Mouse (Mus musculus) lung, adult 2 months (tissue): ENCODE data around the gene Magel2. TPM values are rescaled to one million over a fixed set of nuclear protein-coding genes. Genes with fewer than 3 reads are reported as not detected.

Source experiments
- DNase-seq: peaks from one replicate; pipeline ENCODE4 v3.0.0; 2022
- H3K4me1 ChIP-seq: fragments of 200-500 bp; 2 replicates; pipeline ENCODE4 v1.6.1; 2011; ENCODE audit warnings: low read length; ENCODE audit not compliant: control insufficient read depth, insufficient read depth
- H3K4me3 ChIP-seq: fragments of 200-500 bp; replicated peaks from 2 replicates; pipeline ENCODE3; 2011; ENCODE audit warnings: low read depth, mild to moderate bottlenecking, control low read depth, low read length; ENCODE audit errors: extremely low read depth
- CTCF ChIP-seq: fragments of 200-500 bp; IDR thresholded peaks from 2 replicates; pipeline ENCODE4 v1.5.1; 2011; ENCODE audit warnings: mild to moderate bottlenecking, low read length, control low read depth; ENCODE audit not compliant: insufficient read depth
- POLR2A ChIP-seq: fragments of 200-500 bp; IDR thresholded peaks from 2 replicates; pipeline ENCODE4 v1.6.1; 2011; ENCODE audit warnings: low read depth, mild to moderate bottlenecking, control low read depth, low read length, borderline replicate concordance; ENCODE audit errors: extremely low read depth
- WGBS: fragments of 180-500 bp; shearing (Covaris S2); methylation state at CpG from one replicate; pipeline ENCODE4 v1.1.7; 2018; 5-methylcytosine and 5-hydroxymethylcytosine counted together
- polyA plus RNA-seq: library from polyadenylated mRNA; depleted of rRNA; stranded (reverse); fragments of >200 nt; gene quantifications from 2 replicates; pipeline ENCODE4 v1.2.3, GENCODE M21; 2012

Gene Magel2
- polyA plus RNA-seq, 1 experiment, result not detected

DNA sequence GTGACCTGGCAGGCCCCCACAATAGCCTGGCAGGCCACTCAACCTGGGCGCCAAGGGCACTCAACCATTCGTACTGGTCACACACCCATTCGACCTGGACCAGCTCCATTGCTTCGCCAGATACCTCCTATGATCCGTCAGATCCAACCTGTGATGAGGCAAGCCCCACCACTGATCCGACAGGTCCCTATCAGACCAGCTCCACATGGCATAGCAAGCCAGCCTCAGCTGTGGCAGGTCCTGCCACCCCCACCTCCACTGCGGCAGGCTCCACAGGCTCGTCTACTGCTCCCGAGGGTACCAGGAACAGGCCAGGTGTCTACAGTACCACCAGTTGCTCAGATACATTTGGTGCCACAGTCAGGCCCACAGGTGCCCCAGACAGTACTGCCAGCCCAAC is 1.7 kb downstream of the Magel2 start:
- Histone ChIP-seq H3K4me1 (no peaks in the 10 kb centered on the region), H3K4me3 (no peak overlapping the region)
- TF ChIP-seq CTCF (no peak), POLR2A (no peak)
- WGBS, result 90% methylated on average over 9 of the region's 9 CpGs
- no peak for DNase-seq

GRCm38 (mm10) chr7:62382391-62382790 is 5.6 kb downstream of the Magel2 start:
- 4% methylated on average over 2 of the region's 2 CpGs for whole genome bisulfite sequencing
- no peak for DNase-seq

DNA sequence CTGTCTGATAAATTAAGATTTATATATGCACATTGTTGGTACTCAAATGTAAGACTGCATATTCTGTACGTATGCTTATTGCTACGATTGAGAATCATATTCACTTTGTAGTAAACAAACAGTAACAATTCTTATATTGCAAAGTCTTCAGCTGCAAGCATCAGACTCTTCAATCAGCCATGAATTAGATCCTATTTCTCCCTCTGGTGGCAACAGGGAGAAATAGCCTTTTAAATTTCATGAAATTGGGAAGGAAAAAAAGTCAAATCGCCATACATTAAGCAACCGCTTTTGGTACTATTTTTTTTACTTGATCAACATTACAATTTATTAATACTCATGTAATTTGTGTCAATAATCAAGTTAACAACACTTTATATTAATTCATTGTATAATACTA is 11.5 kb downstream of the Magel2 start:
- TF ChIP-seq CTCF, result no peak
- TF ChIP-seq POLR2A, result no peak
- H3K4me1 ChIP-seq, result no peaks in the 10 kb centered on the region
- no peak for DNase-seq
- WGBS, result 39% methylated on average over 4 of the region's 4 CpGs
- H3K4me3 ChIP-seq, result no peak overlapping the region

More at GRCm38 (mm10) chr7:62382391-62382790, 5.6 kb downstream of the Magel2 start:
- no peak overlapping the region for H3K4me3 ChIP-seq
- no peaks in the 10 kb centered on the region for H3K4me1 ChIP-seq
- no peak for TF ChIP-seq POLR2A
- TF ChIP-seq CTCF, result 0 out of 2 replicates have a peak, but pooled peaks have one; percentile 30

- WGBS, result 25% methylated on average over 1 of the region's 1 CpGs
- Histone ChIP-seq H3K4me3 (no peak overlapping the region), H3K4me1 (no peaks in the 10 kb centered on the region)
- no peak for DNase-seq
- TF ChIP-seq POLR2A, result no peak
- no peak for TF ChIP-seq CTCF
Observed at GRCm38 (mm10) chr7:62392202-62392601, 15.4 kb downstream of the Magel2 start.

DNA sequence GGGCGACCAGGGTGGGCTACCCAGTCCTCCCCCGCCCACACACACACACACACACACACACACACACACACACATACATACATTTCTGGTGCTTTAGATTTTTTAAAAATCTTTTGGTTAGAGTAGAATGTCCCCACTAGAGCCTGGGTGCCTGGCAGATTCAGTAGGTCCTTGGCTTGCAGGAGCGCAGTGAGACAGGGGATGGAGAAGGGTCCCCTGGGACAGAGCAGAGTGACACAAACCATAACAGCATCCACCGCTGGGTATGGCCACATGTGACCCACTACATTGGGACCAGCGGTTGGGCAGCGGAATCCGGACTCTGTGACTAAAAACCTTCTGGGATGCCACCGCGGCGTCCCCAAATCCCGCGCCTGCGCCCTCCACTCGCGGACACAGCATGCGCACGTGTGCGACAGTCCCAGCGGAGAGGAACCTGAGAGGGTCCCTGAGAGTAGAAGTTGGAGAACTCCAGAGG is 29.8 kb downstream of the Magel2 start:
- Histone ChIP-seq H3K4me1 (no peaks in the 10 kb centered on the region), H3K4me3 (no peak overlapping the region)
- no peak for DNase-seq
- 56% methylated on average over 19 of the region's 19 CpGs for WGBS
- TF ChIP-seq CTCF (no peak), POLR2A (no peak)

DNA sequence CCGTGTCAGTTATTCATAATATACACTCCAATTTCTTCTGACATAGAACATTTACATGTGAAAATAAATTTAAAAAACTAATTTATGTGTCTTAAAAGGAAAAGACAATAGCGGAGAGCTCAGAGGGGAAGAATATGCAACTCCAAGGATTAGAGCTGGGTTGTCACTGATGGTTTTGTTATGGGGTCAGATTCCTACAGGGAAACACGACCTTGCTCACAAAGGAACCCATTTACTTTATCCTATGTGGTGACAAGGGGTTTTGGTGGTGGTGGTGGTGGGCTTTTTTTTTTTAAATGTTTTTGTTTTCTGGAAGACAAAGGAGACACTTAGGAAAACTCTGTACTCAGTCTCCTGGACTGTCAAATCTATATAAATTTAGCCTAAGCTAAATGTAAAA is 31.0 kb downstream of the Magel2 start:
- Histone ChIP-seq H3K4me1 (no peaks in the 10 kb centered on the region), H3K4me3 (no peak overlapping the region)
- no peak for DNase-seq
- WGBS, result 57% methylated on average over 3 of the region's 3 CpGs
- no peak for TF ChIP-seq POLR2A
- no peak for TF ChIP-seq CTCF

- no peak for TF ChIP-seq CTCF
- no peak for TF ChIP-seq POLR2A
- Histone ChIP-seq H3K4me1 (0 out of 2 replicates have a peak, but pooled peaks cover 4% of the 10 kb centered on the region), H3K4me3 (no peak overlapping the region)
- 68% methylated on average over 1 of the region's 1 CpGs for WGBS
- no peak for DNase-seq
Observed at GRCm38 (mm10) chr7:62415222-62415621, 38.4 kb downstream of the Magel2 start.

- DNase-seq, result no peak
- no peak overlapping the region for H3K4me3 ChIP-seq
- TF ChIP-seq CTCF (no peak), POLR2A (no peak)
- 0 out of 2 replicates have a peak, but pooled peaks cover 4% of the 10 kb centered on the region for H3K4me1 ChIP-seq
Observed at GRCm38 (mm10) chr7:62416173-62416572, 39.4 kb downstream of the Magel2 start.

DNA sequence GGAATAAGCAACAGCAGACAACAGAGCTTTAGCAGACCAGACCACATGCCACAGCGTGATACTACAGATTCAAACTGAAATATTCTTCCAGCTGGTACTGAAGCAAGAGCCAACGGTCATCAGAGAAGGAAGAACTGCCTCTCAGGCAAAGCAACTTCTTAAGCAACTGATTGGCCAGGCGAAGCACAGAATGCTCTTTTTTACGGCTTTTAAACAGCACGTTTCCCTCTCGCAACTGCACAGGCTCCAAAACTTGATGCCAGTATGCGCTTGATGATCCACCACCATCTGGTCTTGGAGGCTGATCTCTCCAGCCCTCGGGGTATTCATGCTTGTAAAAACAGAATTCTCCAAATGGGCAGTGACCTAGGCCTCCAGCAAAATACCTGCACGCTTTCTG is 41.5 kb downstream of the Magel2 start:
- DNase-seq, result no peak
- TF ChIP-seq CTCF, result no peak
- no peak for TF ChIP-seq POLR2A
- 80% methylated on average over 9 of the region's 9 CpGs for WGBS
- Histone ChIP-seq H3K4me3 (no peak overlapping the region), H3K4me1 (0 out of 2 replicates have a peak, but pooled peaks cover 4% of the 10 kb centered on the region)

GRCm38 (mm10) chr7:62419105-62419492 is 42.3 kb downstream of the Magel2 start:
- peak overlapping the region; percentile 92 for H3K4me3 ChIP-seq
- TF ChIP-seq POLR2A (no peak), CTCF (no peak)
- no peak for DNase-seq
- 0 out of 2 replicates have a peak, but pooled peaks cover 4% of the 10 kb centered on the region for H3K4me1 ChIP-seq
- WGBS, result 58% methylated on average over 17 of the region's 17 CpGs
